Mouse (Mus musculus): ENCODE results near the gene Kcns3. TPM values are rescaled to one million over a fixed set of nuclear protein-coding genes. Genes with fewer than 3 reads are reported as not detected.
"Not testable (repeated sequence)": the region's sequence is repeated elsewhere in the genome, so short reads cannot be mapped to it uniquely, and the experiment has no call there.

The Kcns3 gene
- polyA plus RNA-seq, 1 experiment: 0.86 TPM

DNA sequence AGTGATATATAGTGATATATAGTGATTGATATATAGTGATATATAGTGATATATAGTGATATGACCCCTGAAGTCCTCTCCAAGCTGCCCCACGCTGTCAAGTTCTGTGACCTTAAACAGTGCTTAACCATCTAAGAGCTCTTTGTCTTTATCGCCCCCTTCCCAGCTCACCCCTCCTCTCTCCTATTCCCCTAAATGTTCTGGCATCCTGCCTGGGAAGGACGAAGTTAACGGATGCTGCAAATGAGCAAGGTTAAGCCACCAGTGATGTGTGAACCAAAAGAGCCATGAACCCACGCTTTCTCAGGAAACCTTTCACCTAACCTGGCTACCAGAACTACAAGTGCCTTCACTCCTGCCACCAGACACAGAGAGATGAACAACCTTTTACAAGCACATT is 64.0 kb downstream of the Kcns3 start:
- Histone ChIP-seq H3K36me3 (ENCODE audit: control insufficient read depth, insufficient read depth, low read length) (no peaks in the 10 kb centered on the region), H3K27me3 (ENCODE audit: control insufficient read depth, insufficient read depth, low read length) (no peaks in the 10 kb centered on the region), H3K4me3 (ENCODE audit: low read depth, low read length) (no peak overlapping the region), H3K4me1 (ENCODE audit: control insufficient read depth, insufficient read depth, insufficient read length, low read length) (no peaks in the 10 kb centered on the region), H3K27ac (ENCODE audit: insufficient read depth, low read depth, low read length) (no peak overlapping the region)
- WGBS: 77% methylated on average over 5 of the region's 5 CpGs
- TF ChIP-seq CTCF (IDR thresholded peaks at IDR 0.05; ENCODE audit: extremely low read depth, insufficient read length, insufficient replicate concordance, low read depth, low read length): no peak
- TF ChIP-seq POLR2A (IDR thresholded peaks at IDR 0.05; ENCODE audit: low read depth, low read length): no peak

- 81% methylated on average over 2 of the region's 2 CpGs for WGBS
Measured at GRCm38 (mm10) chr12:11071079-11071478, 79.8 kb downstream of the Kcns3 start.

GRCm38 (mm10) chr12:11066865-11067264 is 84.0 kb downstream of the Kcns3 start:
- TF ChIP-seq POLR2A (IDR thresholded peaks at IDR 0.05; ENCODE audit: low read depth, low read length) (no peak), CTCF (IDR thresholded peaks at IDR 0.05; ENCODE audit: extremely low read depth, insufficient read length, insufficient replicate concordance, low read depth, low read length) (no peak)
- H3K4me1 ChIP-seq (ENCODE audit: control insufficient read depth, insufficient read depth, insufficient read length, low read length): no peaks in the 10 kb centered on the region
- 64% methylated on average over 2 of the region's 2 CpGs for WGBS

More at GRCm38 (mm10) chr12:11071079-11071478, 79.8 kb downstream of the Kcns3 start:
- Histone ChIP-seq H3K27me3 (ENCODE audit: control insufficient read depth, insufficient read depth, low read length) (no peaks in the 10 kb centered on the region), H3K27ac (ENCODE audit: insufficient read depth, low read depth, low read length) (no peak overlapping the region), H3K36me3 (ENCODE audit: control insufficient read depth, insufficient read depth, low read length) (no peaks in the 10 kb centered on the region), H3K4me3 (ENCODE audit: low read depth, low read length) (no peak overlapping the region), H3K4me1 (ENCODE audit: control insufficient read depth, insufficient read depth, insufficient read length, low read length) (no peaks in the 10 kb centered on the region)
- no peak for TF ChIP-seq POLR2A (IDR thresholded peaks at IDR 0.05; ENCODE audit: low read depth, low read length)

DNA sequence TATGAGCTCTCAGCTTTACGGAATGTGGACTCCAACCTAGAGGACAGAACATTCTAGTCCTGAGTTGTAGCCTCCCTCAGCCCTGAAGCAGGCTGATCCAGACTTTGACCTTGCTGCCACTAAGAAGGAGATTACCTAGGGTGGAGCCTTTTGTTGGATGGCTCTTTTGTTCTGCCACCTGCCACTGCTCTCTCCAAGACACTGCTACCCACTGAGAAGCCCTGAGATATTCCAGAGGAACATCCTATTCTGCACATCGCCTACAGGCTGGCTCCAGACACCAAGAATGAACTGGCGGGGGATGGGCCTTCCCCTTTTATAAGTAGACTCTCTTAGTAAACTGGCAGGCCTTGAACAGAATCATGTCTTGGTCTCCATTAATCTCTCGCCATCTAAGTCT is 98.2 kb downstream of the Kcns3 start:
- not testable (repeated sequence) for H3K27me3 ChIP-seq (ENCODE audit: control insufficient read depth, insufficient read depth, low read length); H3K4me3 ChIP-seq (ENCODE audit: low read depth, low read length); H3K4me1 ChIP-seq (ENCODE audit: control insufficient read depth, insufficient read depth, insufficient read length, low read length); H3K27ac ChIP-seq (ENCODE audit: insufficient read depth, low read depth, low read length); H3K36me3 ChIP-seq (ENCODE audit: control insufficient read depth, insufficient read depth, low read length)
- 66% methylated on average over 4 of the region's 4 CpGs for WGBS

More at GRCm38 (mm10) chr12:11066865-11067264, 84.0 kb downstream of the Kcns3 start:
- H3K36me3 ChIP-seq (ENCODE audit: control insufficient read depth, insufficient read depth, low read length): no peaks in the 10 kb centered on the region
- H3K4me3 ChIP-seq (ENCODE audit: low read depth, low read length): no peak overlapping the region
- H3K27me3 ChIP-seq (ENCODE audit: control insufficient read depth, insufficient read depth, low read length): no peaks in the 10 kb centered on the region
- H3K27ac ChIP-seq (ENCODE audit: insufficient read depth, low read depth, low read length): no peak overlapping the region

DNA sequence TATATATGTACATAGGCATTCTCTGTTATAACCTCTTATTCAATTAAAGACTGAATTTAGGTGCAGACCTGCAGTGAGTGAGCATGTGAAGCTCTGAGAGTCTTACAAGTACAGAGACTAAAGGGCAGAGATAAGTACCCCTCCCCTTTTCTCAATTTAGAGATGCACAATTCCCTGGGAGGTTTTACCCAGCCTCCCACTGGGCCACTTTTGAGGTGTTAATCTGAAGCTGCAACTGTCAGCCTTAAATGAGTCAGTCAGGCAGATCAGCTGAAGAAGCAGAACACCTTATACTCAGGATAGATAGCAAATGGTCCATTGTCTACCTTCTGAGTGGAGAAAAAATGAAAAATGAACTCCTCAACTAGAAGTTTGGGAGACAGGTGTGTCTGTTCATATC is 109.0 kb downstream of the Kcns3 start:
- H3K4me1 ChIP-seq (ENCODE audit: control insufficient read depth, insufficient read depth, insufficient read length, low read length): no peaks in the 10 kb centered on the region
- no peak for TF ChIP-seq CTCF (IDR thresholded peaks at IDR 0.05; ENCODE audit: extremely low read depth, insufficient read length, insufficient replicate concordance, low read depth, low read length)
- no peak overlapping the region for H3K27ac ChIP-seq (ENCODE audit: insufficient read depth, low read depth, low read length)
- no peak overlapping the region for H3K4me3 ChIP-seq (ENCODE audit: low read depth, low read length)
- H3K27me3 ChIP-seq (ENCODE audit: control insufficient read depth, insufficient read depth, low read length): no peaks in the 10 kb centered on the region
- H3K36me3 ChIP-seq (ENCODE audit: control insufficient read depth, insufficient read depth, low read length): no peaks in the 10 kb centered on the region

Other genes starting within 250 kb of the Kcns3 start
- not detected in 2 replicates for gene Msgn1, start 57.9 kb upstream of the Kcns3 start, polyA plus RNA-seq (2012; rRNA removed)
- 0.04 and 0.18 TPM in 2 replicates for gene Gen1, start 114.7 kb upstream of the Kcns3 start, polyA plus RNA-seq (2012; rRNA removed)
- gene Smc6, start 114.8 kb upstream of the Kcns3 start, polyA plus RNA-seq (2012; rRNA removed): 0.95 and 1.4 TPM in 2 replicates

Data from small intestine, adult 2 months (tissue).